Mouse (Mus musculus): Measurements from ENCODE around the gene Ahctf1. TPM values are rescaled to one million over a fixed set of nuclear protein-coding genes. Genes with fewer than 3 reads are reported as not detected.

Ahctf1 gene
- polyA plus RNA-seq (2014; fragmentation: Nextera tagmentation; extraction: Ambion mirVana): 35.5 and 36.6 TPM in 2 replicates

GRCm38 (mm10) chr1:179803513-179804139 lies at the start of gene Ahctf1:
Ahctf1 (minus strand) TSS chr1:179803680.
- no peaks in the 10 kb centered on the region for H3K9me3 ChIP-seq (ENCODE audit: low read depth, low read length)
- H3K9ac ChIP-seq: peak within 1 kb of the TSS; percentile 96
- peak; percentile 55 for TF ChIP-seq CTCF (IDR thresholded peaks at IDR 0.05; ENCODE audit: low read depth)
- peak within 1 kb of the TSS; percentile 92 for H3K4me3 ChIP-seq (ENCODE audit: low read depth, low read length)
- peak; percentile 99 for ATAC-seq (ENCODE audit: insufficient read depth)
- peaks cover 7% of the 10 kb centered on the region; the same call in 1 of the 2 replicates for H3K4me1 ChIP-seq (ENCODE audit: insufficient read depth)
- peak within 1 kb of the TSS; percentile 82 for H3K4me2 ChIP-seq
- H3K36me3 ChIP-seq (ENCODE audit: insufficient read depth): peaks cover 8% of the 10 kb centered on the region; the same call in 1 of the 2 replicates
- no peaks in the 10 kb centered on the region for H3K27me3 ChIP-seq (ENCODE audit: insufficient read depth, low read length)
- WGBS: under 1% methylated on average over 56 of the region's 56 CpGs
- peak; percentile 100 for DNase-seq
- peak within 1 kb of the TSS; percentile 99 for H3K27ac ChIP-seq (ENCODE audit: low read depth)

GRCm38 (mm10) chr1:179847759-179848389 lies 44.4 kb upstream of the Ahctf1 start:
- peak overlapping the region; percentile 63; the same call in 1 of the 2 replicates for H3K27ac ChIP-seq (ENCODE audit: low read depth)
- peak; percentile 69 for ATAC-seq (ENCODE audit: insufficient read depth)
- no peaks in the 10 kb centered on the region for H3K36me3 ChIP-seq (ENCODE audit: insufficient read depth)
- peak; percentile 90 for TF ChIP-seq CTCF (IDR thresholded peaks at IDR 0.05; ENCODE audit: low read depth)
- H3K9me3 ChIP-seq (ENCODE audit: low read depth, low read length): no peaks in the 10 kb centered on the region
- WGBS: 2% methylated on average over 20 of the region's 20 CpGs
- peak overlapping the region; percentile 35 for H3K4me3 ChIP-seq (ENCODE audit: low read depth, low read length)
- H3K27me3 ChIP-seq (ENCODE audit: insufficient read depth, low read length): no peaks in the 10 kb centered on the region
- peak; percentile 94 for DNase-seq
- H3K9ac ChIP-seq: peak overlapping the region; percentile 66
- H3K4me1 ChIP-seq (ENCODE audit: insufficient read depth): no peaks in the 10 kb centered on the region
- peak overlapping the region; percentile 71 for H3K4me2 ChIP-seq

- WGBS: 35% methylated on average over 7 of the region's 7 CpGs
- H3K4me1 ChIP-seq (ENCODE audit: insufficient read depth): no peaks in the 10 kb centered on the region
- H3K27ac ChIP-seq (ENCODE audit: low read depth): no peak overlapping the region
- H3K27me3 ChIP-seq (ENCODE audit: insufficient read depth, low read length): no peaks in the 10 kb centered on the region
- no peaks in the 10 kb centered on the region for H3K36me3 ChIP-seq (ENCODE audit: insufficient read depth)
- ATAC-seq (ENCODE audit: insufficient read depth): no peak
- no peak overlapping the region for H3K4me3 ChIP-seq (ENCODE audit: low read depth, low read length)
- TF ChIP-seq CTCF (IDR thresholded peaks at IDR 0.05; ENCODE audit: low read depth): no peak
- no peaks in the 10 kb centered on the region for H3K9me3 ChIP-seq (ENCODE audit: low read depth, low read length)
- no peak overlapping the region for H3K9ac ChIP-seq
- no peak for DNase-seq
- H3K4me2 ChIP-seq: peak overlapping the region; percentile 71
Measured at GRCm38 (mm10) chr1:179847173-179847572, 43.7 kb upstream of the Ahctf1 start.

- no peak overlapping the region for H3K27ac ChIP-seq (ENCODE audit: low read depth)
- H3K4me3 ChIP-seq (ENCODE audit: low read depth, low read length): no peak overlapping the region
- no peaks in the 10 kb centered on the region for H3K27me3 ChIP-seq (ENCODE audit: insufficient read depth, low read length)
- H3K4me1 ChIP-seq (ENCODE audit: insufficient read depth): no peaks in the 10 kb centered on the region
- ATAC-seq (ENCODE audit: insufficient read depth) (no peak), DNase-seq (no peak)
- no peak overlapping the region for H3K9ac ChIP-seq
- no peak for TF ChIP-seq CTCF (IDR thresholded peaks at IDR 0.05; ENCODE audit: low read depth)
- H3K9me3 ChIP-seq (ENCODE audit: low read depth, low read length): no peaks in the 10 kb centered on the region
- no peaks in the 10 kb centered on the region for H3K36me3 ChIP-seq (ENCODE audit: insufficient read depth)
- 81% methylated on average over 16 of the region's 16 CpGs for WGBS
- H3K4me2 ChIP-seq: no peak overlapping the region
Measured at GRCm38 (mm10) chr1:179845832-179846499, 42.5 kb upstream of the Ahctf1 start.

- no peaks in the 10 kb centered on the region for H3K4me1 ChIP-seq (ENCODE audit: insufficient read depth)
- TF ChIP-seq CTCF (IDR thresholded peaks at IDR 0.05; ENCODE audit: low read depth): peak; percentile 70
- H3K27ac ChIP-seq (ENCODE audit: low read depth): no peak overlapping the region
- no peak overlapping the region for H3K4me3 ChIP-seq (ENCODE audit: low read depth, low read length)
- no peak overlapping the region for H3K9ac ChIP-seq
- no peaks in the 10 kb centered on the region for H3K27me3 ChIP-seq (ENCODE audit: insufficient read depth, low read length)
- ATAC-seq (ENCODE audit: insufficient read depth) (peak; percentile 77), DNase-seq (peak; percentile 78)
- H3K36me3 ChIP-seq (ENCODE audit: insufficient read depth): no peaks in the 10 kb centered on the region
- no peak overlapping the region for H3K4me2 ChIP-seq
- WGBS: 17% methylated on average over 5 of the region's 5 CpGs
- H3K9me3 ChIP-seq (ENCODE audit: low read depth, low read length): no peaks in the 10 kb centered on the region
Measured at GRCm38 (mm10) chr1:179844894-179845293, 41.4 kb upstream of the Ahctf1 start.

GRCm38 (mm10) chr1:179843981-179844380 lies 40.5 kb upstream of the Ahctf1 start:
- H3K36me3 ChIP-seq (ENCODE audit: insufficient read depth): no peaks in the 10 kb centered on the region
- peak; percentile 69 for DNase-seq
- H3K4me3 ChIP-seq (ENCODE audit: low read depth, low read length): no peak overlapping the region
- H3K27me3 ChIP-seq (ENCODE audit: insufficient read depth, low read length): no peaks in the 10 kb centered on the region
- no peaks in the 10 kb centered on the region for H3K9me3 ChIP-seq (ENCODE audit: low read depth, low read length)
- no peaks in the 10 kb centered on the region for H3K4me1 ChIP-seq (ENCODE audit: insufficient read depth)
- no peak for TF ChIP-seq CTCF (IDR thresholded peaks at IDR 0.05; ENCODE audit: low read depth)
- WGBS: 14% methylated on average over 3 of the region's 3 CpGs
- no peak overlapping the region for H3K9ac ChIP-seq
- ATAC-seq (ENCODE audit: insufficient read depth): no peak
- H3K4me2 ChIP-seq: no peak overlapping the region
- H3K27ac ChIP-seq (ENCODE audit: low read depth): no peak overlapping the region

- Histone ChIP-seq H3K4me2 (no peak overlapping the region), H3K9me3 (ENCODE audit: low read depth, low read length) (no peaks in the 10 kb centered on the region), H3K27ac (ENCODE audit: low read depth) (no peak overlapping the region), H3K4me3 (ENCODE audit: low read depth, low read length) (no peak overlapping the region), H3K4me1 (ENCODE audit: insufficient read depth) (no peaks in the 10 kb centered on the region), H3K27me3 (ENCODE audit: insufficient read depth, low read length) (no peaks in the 10 kb centered on the region), H3K9ac (no peak overlapping the region), H3K36me3 (ENCODE audit: insufficient read depth) (no peaks in the 10 kb centered on the region)
- DNase-seq (peak; percentile 60), ATAC-seq (ENCODE audit: insufficient read depth) (no peak)
- TF ChIP-seq CTCF (IDR thresholded peaks at IDR 0.05; ENCODE audit: low read depth): no peak
- 82% methylated on average over 7 of the region's 7 CpGs for WGBS
Measured at GRCm38 (mm10) chr1:179842568-179842967, 39.1 kb upstream of the Ahctf1 start.

Data from lung, embryonic 14.5 days (tissue).